Mouse (Mus musculus) embryonic fibroblast, embryonic 13.5 days (primary cell): ENCODE measurements around the gene Arhgap19.

Source experiments
- CTCF ChIP-seq: IDR thresholded peaks from 2 replicates; pipeline ENCODE4 v1.5.1; 2011; ENCODE audit warnings: mild to moderate bottlenecking, control low read depth, low read length, moderate library complexity, borderline replicate concordance; ENCODE audit not compliant: insufficient read depth
- POLR2A ChIP-seq: IDR thresholded peaks from 2 replicates; pipeline ENCODE4 v1.6.1; 2011; ENCODE audit warnings: low read depth, mild to moderate bottlenecking, control low read depth, low read length, moderate library complexity

DNA sequence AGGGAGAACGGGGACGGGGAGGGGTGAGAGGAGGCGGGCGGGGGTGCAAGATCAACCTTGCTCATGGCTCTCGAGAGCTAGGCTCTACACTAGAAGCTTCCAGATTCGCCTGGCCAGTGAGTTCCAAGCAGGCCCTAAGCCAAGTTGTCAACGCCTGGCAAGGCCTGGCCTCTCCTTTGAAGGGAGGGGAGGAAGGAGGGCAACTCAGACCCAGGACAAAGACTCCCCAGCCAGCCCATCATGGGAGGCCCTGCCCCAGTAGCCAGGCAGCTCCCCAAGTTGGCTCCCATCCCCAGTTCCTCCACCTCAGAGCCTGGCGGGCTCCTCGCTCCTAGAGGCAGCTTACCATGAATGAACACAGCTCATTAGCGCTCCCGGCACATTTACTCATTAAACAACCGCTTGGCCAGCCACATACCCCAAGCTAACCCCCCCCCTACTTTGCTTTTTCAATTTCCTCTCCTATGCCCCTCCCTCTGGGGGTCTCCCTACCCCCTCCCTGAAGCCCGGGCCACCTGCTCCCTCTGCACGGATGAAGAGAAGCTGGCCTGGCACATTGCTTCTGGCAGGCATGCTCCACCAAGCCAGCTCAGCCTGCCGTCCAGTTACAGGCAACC lies 55.8 kb downstream of the Arhgap19 start:
- TF ChIP-seq CTCF (no peak), POLR2A (no peak)
